ENCODE assay signal across 9 mouse cellular contexts in the genomic region with DNA sequence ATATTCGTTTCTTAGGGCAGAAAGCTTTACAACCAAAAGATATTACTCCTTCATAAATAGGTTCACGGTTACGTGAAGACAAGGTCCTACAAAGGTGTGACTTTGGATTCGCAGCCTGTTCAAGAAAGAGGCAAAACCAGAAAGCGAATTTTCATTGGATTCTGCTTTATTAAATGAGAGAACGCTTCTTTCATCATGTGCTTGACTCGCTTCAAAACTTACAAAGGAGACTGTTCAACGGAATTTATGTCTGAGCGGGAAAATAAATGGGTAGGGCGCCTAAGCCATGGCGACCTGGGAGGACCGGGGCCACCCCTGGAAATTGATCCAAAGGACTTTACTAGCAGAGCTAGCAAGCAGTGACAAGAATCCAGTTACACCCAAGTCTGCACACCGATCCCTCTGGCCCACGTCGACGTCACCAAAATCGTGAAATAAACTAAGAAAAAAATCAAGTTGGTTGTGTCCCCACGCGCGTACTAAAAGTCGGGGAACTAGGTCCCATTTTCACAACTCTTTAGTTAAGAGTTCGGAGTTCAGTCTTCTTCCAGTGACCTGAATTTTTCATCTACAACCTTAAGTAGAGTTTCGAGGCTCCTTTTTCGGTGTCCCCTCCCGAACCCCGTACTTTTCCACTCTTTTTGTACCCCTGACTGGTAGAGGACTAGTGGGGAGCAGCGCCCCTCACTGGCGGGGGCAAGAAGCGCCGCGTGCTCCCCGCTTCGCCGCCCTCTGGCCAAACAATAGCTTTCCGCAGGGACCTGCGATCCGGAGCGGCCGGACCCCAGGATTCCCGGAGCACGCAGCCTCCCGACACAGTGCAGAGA. TPM values are rescaled to one million over a fixed set of nuclear protein-coding genes. Genes with fewer than 3 reads are reported as not detected.
A peak's percentile ranks its signal among the peaks of the same experiment; 100 is the strongest.
DNase-seq lines count a peak whose midpoint lies in the region; ATAC-seq and TF ChIP-seq lines count a peak whose summit lies in the region.
"Had no signal": no experiment of that assay in that cellular context is flagged by ENCODE, and none has a peak within 500 bp of the region (broad histone marks: within the 10 kb centered on the region; RNA-seq: fewer than 3 reads in every experiment).

No protein-coding gene starts in this region.

- no peak for ATAC-seq in heart, embryonic 12.5 days (ENCODE audit: insufficient number of reproducible peaks, low FRiP score)
- ATAC-seq in forebrain, embryonic 16.5 days: no peak
- no peak for ATAC-seq in liver, postnatal 0 days
- no peak for ATAC-seq in megakaryocyte progenitor cell, adult 5-6 weeks (replicated peaks; ENCODE audit: poor library complexity)

- H3K4me1 ChIP-seq in heart, embryonic 12.5 days (replicated peaks): peaks cover 40% of the 10 kb centered on the region
- peaks cover 35% of the 10 kb centered on the region for H3K4me1 ChIP-seq in E14TG2a.4 (replicated peaks; ENCODE audit: low read depth, low read length)
- peaks cover 42% of the 10 kb centered on the region for H3K4me1 ChIP-seq in forebrain, embryonic 16.5 days (replicated peaks; ENCODE audit: control insufficient read depth, insufficient read depth, low read length)
- H3K4me1 ChIP-seq in liver, postnatal 0 days (ENCODE audit: insufficient read depth): peaks cover 14% of the 10 kb centered on the region

- WGBS in heart, embryonic 12.5 days: 7% methylated on average over 42 of the region's 42 CpGs
- 3% methylated on average over 42 of the region's 42 CpGs for WGBS in forebrain, embryonic 16.5 days
- WGBS in liver, postnatal 0 days (ENCODE audit: insufficient replicate concordance): 7% methylated on average over 42 of the region's 42 CpGs

- H3K27me3 ChIP-seq in heart, embryonic 12.5 days (replicated peaks): peaks cover 30% of the 10 kb centered on the region
- H3K27me3 ChIP-seq in E14TG2a.4 (ENCODE audit: insufficient read depth, low read length): peaks cover 57% of the 10 kb centered on the region
- peaks cover 6% of the 10 kb centered on the region; the same call in 1 of the 2 replicates for H3K27me3 ChIP-seq in forebrain, embryonic 16.5 days (replicated peaks; ENCODE audit: control insufficient read depth, insufficient read depth, low read length)
- peaks cover 37% of the 10 kb centered on the region for H3K27me3 ChIP-seq in liver, postnatal 0 days (ENCODE audit: insufficient read depth, low read length)

- H3K4me2 ChIP-seq in heart, embryonic 12.5 days: peak overlapping the region; percentile 88
- peak overlapping the region; percentile 54 for H3K4me2 ChIP-seq in forebrain, embryonic 16.5 days (ENCODE audit: low read length)
- H3K4me2 ChIP-seq in liver, postnatal 0 days (ENCODE audit: low read depth, low read length): peak overlapping the region; percentile 95

- H3K36me3 ChIP-seq in heart, embryonic 12.5 days: peaks cover 9% of the 10 kb centered on the region
- peaks cover 26% of the 10 kb centered on the region for H3K36me3 ChIP-seq in E14TG2a.4 (ENCODE audit: insufficient read depth, low read length)
- peaks cover 9% of the 10 kb centered on the region for H3K36me3 ChIP-seq in forebrain, embryonic 16.5 days (ENCODE audit: control insufficient read depth, insufficient read depth)
- no peaks in the 10 kb centered on the region for H3K36me3 ChIP-seq in liver, postnatal 0 days (replicated peaks; ENCODE audit: insufficient read depth, low read length)

- no peak for DNase-seq in heart, adult 11 months
- no peak for DNase-seq in liver, postnatal 0 days
- DNase-seq in cerebellum, adult 8-10 months: no peak
- DNase-seq in left cerebral cortex, adult 18-20 months (ENCODE audit: low spot score in 2 of 2): no peak

- TF ChIP-seq EP300 in liver, postnatal 0 days (IDR thresholded peaks at IDR 0.05; ENCODE audit: low read depth): no peak

- H3K9ac ChIP-seq in heart, embryonic 12.5 days: peak overlapping the region; percentile 95
- H3K9ac ChIP-seq in forebrain, embryonic 16.5 days (replicated peaks; ENCODE audit: low read depth, low read length): peak overlapping the region; percentile 92
- no peak overlapping the region; the same call in 1 of the 2 replicates for H3K9ac ChIP-seq in liver, postnatal 0 days (replicated peaks)

- peak overlapping the region; percentile 93 for H3K4me3 ChIP-seq in heart, embryonic 12.5 days
- H3K4me3 ChIP-seq in E14TG2a.4 (replicated peaks; ENCODE audit: low read length): peak overlapping the region; percentile 98
- H3K4me3 ChIP-seq in forebrain, embryonic 16.5 days (replicated peaks; ENCODE audit: low read length): peak overlapping the region; percentile 54
- peak overlapping the region; percentile 70 for H3K4me3 ChIP-seq in liver, postnatal 0 days (ENCODE audit: low read depth, low read length)

- peak overlapping the region; percentile 80; the same call in 1 of the 2 replicates for H3K27ac ChIP-seq in heart, embryonic 12.5 days (ENCODE audit: poor library complexity, severe bottlenecking)
- peak overlapping the region; percentile 81 for H3K27ac ChIP-seq in forebrain, embryonic 16.5 days (ENCODE audit: low read length)
- H3K27ac ChIP-seq in liver, postnatal 0 days (ENCODE audit: low read depth): peak overlapping the region; percentile 48; the same call in 1 of the 2 replicates

- TF ChIP-seq CTCF in E14TG2a.4 (conservative IDR thresholded peaks at IDR 0.05; ENCODE audit: low read length): peak; percentile 41
- peak; percentile 53 for TF ChIP-seq CTCF in liver, postnatal 0 days (IDR thresholded peaks at IDR 0.05; ENCODE audit: low read depth)

- H3K9me3 ChIP-seq in heart, embryonic 12.5 days (replicated peaks): no peaks in the 10 kb centered on the region
- H3K9me3 ChIP-seq in E14TG2a.4 (ENCODE audit: low read length): no peaks in the 10 kb centered on the region
- H3K9me3 ChIP-seq in forebrain, embryonic 16.5 days (ENCODE audit: control insufficient read depth, low read length): no peaks in the 10 kb centered on the region
- H3K9me3 ChIP-seq in liver, postnatal 0 days (ENCODE audit: low read length): no peaks in the 10 kb centered on the region

RNA-seq across cellular contexts. Expression of a gene that starts 0.5 kb away (rescaled TPM):
- 29.3 and 30.5 TPM in 2 replicates for polyA plus RNA-seq in heart, embryonic 12.5 days (2016; fragmentation: Nextera tagmentation; extraction: Ambion mirVana)
- 24.9 and 26.7 TPM in 2 replicates for polyA plus RNA-seq in forebrain, embryonic 16.5 days (2015; fragmentation: Nextera tagmentation; extraction: Ambion mirVana)
- polyA plus RNA-seq in liver, postnatal 0 days (2015; fragmentation: Nextera tagmentation; extraction: Ambion mirVana): 1.9 and 2.0 TPM in 2 replicates
- 1 to 10 TPM; 1.8 to 2.2 TPM for total RNA-seq in left cerebral cortex, adult 18-20 months (2021)
- 1.8 and 2.8 TPM in 2 replicates for total RNA-seq in megakaryocyte progenitor cell, adult 5-6 weeks (2015)
- 3.0 and 3.2 TPM in 2 replicates for total RNA-seq in megakaryocyte progenitor cell, adult 5-6 weeks (2017)

RNA-seq across cellular contexts. Expression of a gene that starts 18.5 kb away (rescaled TPM):
- 7.3 and 8.8 TPM in 2 replicates for polyA plus RNA-seq in heart, embryonic 12.5 days (2016; fragmentation: Nextera tagmentation; extraction: Ambion mirVana)
- 12.3 and 13.4 TPM in 2 replicates for polyA plus RNA-seq in forebrain, embryonic 16.5 days (2015; fragmentation: Nextera tagmentation; extraction: Ambion mirVana)
- 3.1 and 3.9 TPM in 2 replicates for polyA plus RNA-seq in liver, postnatal 0 days (2015; fragmentation: Nextera tagmentation; extraction: Ambion mirVana)
- 10 to 100 TPM in 1 of 2 experiments, 1 to 10 TPM in 1; 8.3 to 13.3 TPM for total RNA-seq in left cerebral cortex, adult 18-20 months (2021)
- total RNA-seq in megakaryocyte progenitor cell, adult 5-6 weeks (2015): 1.9 and 2.1 TPM in 2 replicates
- 2.7 and 3.6 TPM in 2 replicates for total RNA-seq in megakaryocyte progenitor cell, adult 5-6 weeks (2017)

RNA-seq across cellular contexts. Expression of a gene that starts 34.3 kb away (rescaled TPM):
- polyA plus RNA-seq in heart, embryonic 12.5 days (2016; fragmentation: Nextera tagmentation; extraction: Ambion mirVana): not detected in 2 replicates
- polyA plus RNA-seq in forebrain, embryonic 16.5 days (2015; fragmentation: Nextera tagmentation; extraction: Ambion mirVana): not detected in 2 replicates
- polyA plus RNA-seq in liver, postnatal 0 days (2015; fragmentation: Nextera tagmentation; extraction: Ambion mirVana): not detected in 2 replicates
- not detected for total RNA-seq in left cerebral cortex, adult 18-20 months (2021)
- not detected in 2 replicates for total RNA-seq in megakaryocyte progenitor cell, adult 5-6 weeks (2015)
- not detected in 2 replicates for total RNA-seq in megakaryocyte progenitor cell, adult 5-6 weeks (2017)
- total RNA-seq: heart, postnatal 10 days had no signal
